Mouse (Mus musculus) frontal cortex, postnatal 10 days (tissue): ENCODE data around the gene Lrrc73.
A peak's percentile ranks its signal among the peaks of the same experiment; 100 is the strongest.

Experiments
- DNase-seq, 2 experiments: peaks; one replicate each; pipeline ENCODE4 v3.0.0; 2022; ENCODE audit warnings: low spot score in 2 of 2, mixed read lengths in 1 of 2

Gene Lrrc73

GRCm38 (mm10) chr17:46262201-46262694, 8.9 kb downstream of the Lrrc73 start:
- DNase-seq: no peak

- DNase-seq: no peak
Observed at GRCm38 (mm10) chr17:46265502-46265901, 12.2 kb downstream of the Lrrc73 start.

DNA sequence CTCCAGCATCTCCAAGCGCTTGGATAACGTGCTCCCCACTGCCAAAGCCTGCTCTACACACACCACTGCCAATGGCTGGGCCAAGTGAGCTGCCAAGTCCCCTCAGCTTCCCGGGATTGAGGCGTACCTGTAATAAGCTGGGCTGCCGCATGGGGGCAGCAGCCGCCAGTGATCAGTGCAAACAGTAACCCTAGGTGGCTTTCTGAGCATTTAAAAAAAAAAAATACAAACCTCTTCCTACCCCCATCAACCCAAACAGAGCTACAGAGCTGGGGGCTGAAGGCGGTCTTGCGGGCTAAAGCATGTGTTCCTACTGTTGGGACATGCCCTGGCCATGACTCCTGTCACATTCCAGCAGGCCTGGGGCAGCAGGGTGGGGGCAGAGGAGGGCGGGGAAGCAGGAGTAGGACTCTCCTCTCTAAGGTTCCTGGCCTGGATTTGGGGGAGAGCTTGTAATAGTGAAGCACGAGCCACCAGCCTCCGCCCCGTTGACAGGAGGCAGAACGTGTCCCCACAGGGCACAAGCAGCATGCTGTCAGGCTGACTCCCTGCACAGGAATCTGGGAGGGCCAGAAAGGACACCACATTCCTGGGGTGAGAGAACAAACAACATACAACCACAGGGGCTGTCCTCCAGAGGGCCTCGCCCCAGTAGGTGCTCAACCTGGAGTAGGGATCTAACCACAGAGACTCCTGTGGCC, 12.7 kb downstream of the Lrrc73 start:
- peak; percentile 72 to 84 for DNase-seq

GRCm38 (mm10) chr17:46266986-46267385, 13.7 kb downstream of the Lrrc73 start:
- DNase-seq: no peak

GRCm38 (mm10) chr17:46267511-46267910, 14.2 kb downstream of the Lrrc73 start:
- DNase-seq: no peak

GRCm38 (mm10) chr17:46268026-46268720, 14.8 kb downstream of the Lrrc73 start:
- DNase-seq: no peak

DNA sequence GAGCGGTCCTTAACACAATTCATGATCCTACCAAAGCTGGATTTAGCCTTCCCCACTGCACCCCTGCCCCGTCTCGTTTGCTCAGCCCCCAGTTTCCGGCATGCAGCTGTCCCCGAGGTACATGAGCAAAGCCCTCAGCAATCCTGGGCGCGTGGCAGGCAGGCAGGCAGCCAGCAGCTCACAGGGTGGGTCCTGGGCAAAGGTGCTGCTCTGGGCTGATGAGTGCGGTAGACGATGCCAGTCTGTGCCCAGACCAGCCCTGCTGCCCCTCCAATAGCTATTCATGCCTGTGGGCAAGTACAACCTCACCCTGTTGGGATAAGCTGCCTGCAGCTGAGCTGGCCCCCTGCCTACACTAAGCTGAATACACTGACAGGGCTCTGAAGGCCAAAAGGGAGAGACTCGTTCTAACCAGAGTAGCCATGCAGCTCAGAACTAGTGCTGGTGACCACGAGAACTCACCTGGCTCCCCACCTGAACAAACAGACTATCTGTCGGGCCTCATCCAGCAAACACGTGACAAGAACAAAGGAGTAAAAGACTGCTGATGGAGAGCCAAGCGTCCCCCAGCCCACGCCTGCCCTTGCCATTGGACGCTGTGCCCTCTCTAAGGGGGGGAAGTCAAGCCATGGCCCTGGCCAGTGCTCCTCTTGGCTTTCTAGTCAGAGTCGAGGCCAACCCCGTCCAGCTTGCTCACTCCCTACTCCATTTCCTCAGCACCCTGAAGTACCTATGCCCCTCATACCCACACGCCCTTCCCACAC, 16.6 kb downstream of the Lrrc73 start:
- no peak for DNase-seq

- no peak for DNase-seq
Observed at GRCm38 (mm10) chr17:46272058-46272457, 18.7 kb downstream of the Lrrc73 start.

DNA sequence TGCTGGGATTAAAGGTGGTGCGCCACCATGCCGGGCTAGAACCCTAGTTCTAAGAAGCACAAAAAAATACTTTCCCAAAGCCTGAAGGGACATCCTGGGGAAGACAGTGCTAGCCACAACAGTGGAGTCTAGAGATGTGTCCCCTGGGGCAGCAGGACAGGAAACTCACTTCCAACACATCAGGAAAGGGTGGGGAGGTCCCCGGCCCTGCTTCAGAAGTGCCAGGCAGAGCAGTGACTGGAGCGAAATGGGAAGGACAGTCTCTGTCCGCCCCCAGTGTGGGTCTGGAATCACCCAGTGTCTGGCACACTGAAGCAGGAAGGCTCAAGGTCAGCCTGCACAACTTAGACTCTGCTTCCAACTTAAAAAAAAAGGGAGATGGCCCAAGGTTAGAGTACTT, 19.3 kb downstream of the Lrrc73 start:
- no peak for DNase-seq

- no peak for DNase-seq
Observed at GRCm38 (mm10) chr17:46273803-46274236, 20.5 kb downstream of the Lrrc73 start.

DNA sequence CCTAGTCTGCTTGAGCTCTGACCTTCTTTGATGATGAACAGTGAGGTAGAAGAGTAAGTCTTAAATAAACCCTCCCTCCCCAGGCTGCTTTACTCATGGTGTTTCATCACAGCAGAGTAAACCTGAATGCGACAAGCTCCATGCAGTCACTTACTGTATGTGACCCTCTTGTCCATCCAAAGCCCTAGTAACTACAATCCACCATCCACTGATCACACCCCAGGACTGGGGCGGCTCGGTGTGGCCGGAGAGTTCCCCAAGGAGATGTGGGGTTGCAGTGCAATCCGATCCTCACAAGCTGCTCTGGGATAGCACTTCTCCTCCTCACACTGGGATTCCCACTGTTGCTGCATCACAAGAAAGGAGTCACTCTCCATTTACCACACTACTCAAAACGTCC, 21.1 kb downstream of the Lrrc73 start:
- DNase-seq: no peak

- DNase-seq: no peak
Observed at GRCm38 (mm10) chr17:46275034-46275433, 21.7 kb downstream of the Lrrc73 start.

DNA sequence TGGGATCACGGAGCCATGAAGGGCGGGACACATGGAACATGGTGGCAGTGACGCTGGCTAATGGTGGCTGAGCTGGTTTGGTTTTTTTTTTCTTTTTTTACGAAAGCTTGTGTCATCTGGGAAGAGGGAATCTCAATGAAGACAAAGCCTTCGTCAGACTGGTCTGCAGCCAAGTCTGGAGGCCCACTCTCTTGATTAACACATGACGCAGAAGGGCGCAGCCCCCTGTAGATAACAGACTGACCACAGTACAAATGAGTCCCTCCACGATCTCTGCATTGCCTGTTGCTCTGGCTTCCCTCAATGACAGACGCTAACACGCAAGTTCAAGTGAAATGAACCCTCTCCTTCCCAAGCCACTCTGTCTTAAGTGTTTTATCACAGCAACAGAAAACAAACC, 22.2 kb downstream of the Lrrc73 start:
- no peak for DNase-seq

DNA sequence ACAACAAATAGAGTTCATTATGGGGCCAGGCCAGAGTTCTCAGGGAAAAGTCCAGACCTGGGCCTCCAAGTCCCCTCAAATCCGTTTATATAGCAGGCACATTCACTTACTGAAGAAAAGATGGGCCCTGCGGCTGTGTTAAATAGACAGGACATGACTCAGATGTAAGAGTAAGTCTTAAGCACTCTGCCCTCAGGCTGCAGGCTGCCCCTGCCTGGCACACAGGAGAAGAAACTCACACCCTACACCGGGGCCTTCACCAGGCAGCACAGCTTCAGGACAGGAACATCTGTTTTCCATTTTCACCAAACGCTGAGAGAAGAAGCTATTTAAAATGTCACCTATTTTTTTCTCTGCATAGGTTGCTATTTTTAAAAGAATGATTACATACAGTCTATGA, 24.3 kb downstream of the Lrrc73 start:
- DNase-seq: no peak

DNA sequence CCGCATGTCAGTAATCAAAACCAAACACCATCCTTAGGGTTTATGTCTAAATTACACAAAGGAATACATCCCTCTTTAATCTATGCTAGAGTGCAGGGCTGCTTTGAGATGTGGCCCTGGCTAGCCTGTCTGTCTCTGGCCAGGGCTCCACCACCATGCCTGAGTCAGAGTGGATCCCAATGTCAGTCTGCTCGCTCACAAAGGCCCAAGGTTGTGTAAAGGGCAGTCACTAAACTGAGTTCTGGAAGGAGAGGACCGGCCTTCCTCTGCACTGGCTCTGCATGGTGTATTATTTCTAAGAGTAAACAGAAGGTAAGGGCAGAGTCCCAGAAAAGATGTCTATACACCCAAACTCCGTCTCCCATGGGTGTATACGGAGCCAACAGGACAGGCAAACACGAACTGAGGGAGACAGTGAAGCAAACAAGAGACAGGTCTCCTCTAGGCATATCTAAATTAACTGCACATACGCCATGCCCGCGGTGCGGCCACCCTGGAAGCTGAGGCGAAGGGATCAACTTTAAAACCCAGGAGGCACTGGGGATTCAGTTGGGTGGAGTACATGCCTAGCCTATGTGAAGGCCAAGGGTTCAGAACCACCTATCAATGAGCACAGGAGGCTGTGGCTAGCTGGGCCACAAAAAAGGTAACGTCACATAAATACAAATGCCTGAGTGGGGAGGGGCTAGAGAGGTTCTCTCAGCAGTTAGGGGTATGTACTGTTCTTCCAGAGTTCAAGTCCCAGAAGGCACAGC, 24.9 kb downstream of the Lrrc73 start:
- DNase-seq: no peak

DNA sequence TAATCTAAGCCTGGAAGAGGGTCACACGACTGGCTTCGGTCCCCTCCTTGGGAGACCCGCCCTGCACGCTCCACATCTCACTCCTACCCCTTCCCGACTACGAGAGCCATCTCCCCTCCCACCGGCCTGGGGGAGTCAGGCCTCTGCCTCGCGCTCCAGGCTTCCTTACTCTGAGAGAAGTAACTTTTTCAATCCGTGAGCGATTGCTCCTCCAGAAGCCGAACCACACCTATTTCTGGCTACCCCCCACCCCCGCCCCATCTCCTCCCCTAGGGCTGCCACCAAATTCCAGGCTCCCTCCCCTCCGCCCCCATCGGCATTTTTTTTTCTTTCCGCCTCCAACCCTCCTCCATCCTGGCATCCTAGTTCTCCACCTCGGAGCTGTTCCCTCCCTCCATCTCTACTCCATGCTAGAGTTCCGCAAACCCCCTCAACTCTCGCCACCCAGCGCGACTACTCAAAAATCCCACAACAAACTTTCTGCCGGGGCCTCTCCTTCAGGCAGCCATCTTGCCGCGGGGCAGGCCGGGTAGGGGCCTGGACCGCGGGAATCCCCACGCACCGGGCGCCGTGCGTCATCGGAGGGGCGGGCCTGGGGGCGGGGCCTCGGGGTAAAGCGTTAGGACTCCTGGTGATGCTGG, 29.3 kb downstream of the Lrrc73 start, which contains the start of gene Tjap1:
Tjap1 (minus strand) TSS at position 544 of the 641 bp plus-strand sequence.
- DNase-seq: peak; percentile 68 to 80

GRCm38 (mm10) chr17:46283140-46283539, 29.8 kb downstream of the Lrrc73 start:
- DNase-seq: no peak

DNA sequence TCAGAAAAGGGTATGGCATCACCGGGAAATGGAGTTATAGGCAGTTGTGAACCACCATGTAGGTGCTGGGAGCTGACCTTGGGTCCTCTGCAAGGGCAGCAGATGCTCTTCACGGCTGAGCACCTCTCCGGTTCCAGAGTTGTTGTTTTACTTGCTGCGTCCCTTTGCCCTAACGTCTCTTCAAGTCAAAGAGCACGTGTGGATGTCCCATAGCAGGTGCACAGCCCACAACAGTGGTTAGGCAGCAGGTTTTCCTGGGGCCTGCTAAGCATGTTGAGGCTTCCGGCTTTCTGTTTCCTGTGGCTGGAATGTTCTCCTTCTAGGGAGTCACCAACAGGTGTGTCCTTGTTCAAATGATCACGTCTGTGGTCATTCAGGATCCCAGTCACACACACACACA, 30.6 kb downstream of the Lrrc73 start:
- no peak for DNase-seq

GRCm38 (mm10) chr17:46284653-46285052, 31.3 kb downstream of the Lrrc73 start:
- DNase-seq: no peak

- DNase-seq: no peak
Observed at GRCm38 (mm10) chr17:46285407-46285806, 32.1 kb downstream of the Lrrc73 start.

DNA sequence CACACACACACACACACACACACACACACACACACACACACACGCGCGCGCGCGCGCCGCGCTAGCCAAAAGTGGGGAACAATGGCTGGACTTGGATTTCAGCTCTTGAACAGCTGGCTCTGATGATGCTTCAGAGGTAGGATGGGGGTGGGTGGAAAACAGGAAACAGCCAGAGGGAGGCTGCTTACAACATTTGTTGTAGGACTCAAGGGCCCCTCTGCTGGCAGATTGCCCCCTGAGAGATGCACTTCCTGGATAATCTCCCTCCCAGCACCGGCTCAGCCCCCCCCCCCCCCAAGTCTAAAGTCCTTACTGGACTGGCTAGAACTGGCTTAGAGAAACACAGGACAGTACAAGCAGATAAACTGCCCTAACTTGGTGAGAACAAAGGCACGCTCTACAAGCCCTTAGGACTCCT, 34.4 kb downstream of the Lrrc73 start:
- DNase-seq: no peak
